Mouse (Mus musculus) kidney, embryonic 14.5 days (tissue): Measurements from ENCODE around the gene Diaph2. TPM values are rescaled to one million over a fixed set of nuclear protein-coding genes. Genes with fewer than 3 reads are reported as not detected.

Experiments used
- ATAC-seq: fragments of 200-750 bp; cut with Nextera tagmentation; 2 replicates; pipeline ENCODE4 v1.8.0; 2017; ENCODE audit warnings: moderate number of reproducible peaks, mild to moderate bottlenecking, moderate TSS enrichment, moderate library complexity; ENCODE audit not compliant: low FRiP score, low TSS enrichment
- H3K27ac ChIP-seq: fragments of 300-500 bp; sonication (generic); 2 replicates; pipeline ENCODE4 v1.5.1; 2014; ENCODE audit warnings: low read depth, mild to moderate bottlenecking, low read length, moderate library complexity, mixed read lengths
- H3K27me3 ChIP-seq: fragments of 300-500 bp; sonication (generic); 2 replicates; pipeline ENCODE4 v1.6.1; 2014; ENCODE audit warnings: mild to moderate bottlenecking, low read length; ENCODE audit not compliant: control insufficient read depth, insufficient read depth
- H3K36me3 ChIP-seq: fragments of 300-500 bp; sonication (generic); 2 replicates; pipeline ENCODE4 v1.6.1; 2014; ENCODE audit warnings: low read length, mixed read lengths; ENCODE audit not compliant: control insufficient read depth, insufficient read depth
- H3K4me1 ChIP-seq: fragments of 300-500 bp; sonication (generic); 2 replicates; pipeline ENCODE4 v1.6.1; 2014; ENCODE audit warnings: low read length, mixed read lengths; ENCODE audit not compliant: control insufficient read depth, insufficient read depth
- H3K4me2 ChIP-seq: fragments of 300-500 bp; sonication (generic); replicated peaks from 2 replicates; pipeline ENCODE4 v1.6.1; 2014; ENCODE audit warnings: low read depth, mild to moderate bottlenecking, low read length
- H3K4me3 ChIP-seq: fragments of 300-500 bp; sonication (generic); 2 replicates; pipeline ENCODE4 v1.5.1; 2014; ENCODE audit warnings: mild to moderate bottlenecking, low read length
- H3K9ac ChIP-seq: fragments of 300-500 bp; sonication (generic); 2 replicates; pipeline ENCODE4 v1.6.1; 2014; ENCODE audit warnings: low read depth, mild to moderate bottlenecking, low read length, moderate library complexity
- H3K9me3 ChIP-seq: fragments of 300-500 bp; sonication (generic); 2 replicates; pipeline ENCODE4 v1.6.1; 2016; ENCODE audit warnings: low read length; ENCODE audit not compliant: control insufficient read depth
- WGBS: fragments of 180-500 bp; shearing (Covaris S2); extraction: QIAGEN DNeasy Blood & Tissue Kit; methylation state at CpG from one replicate; pipeline ENCODE4 v1.1.7; 2014; 5-methylcytosine and 5-hydroxymethylcytosine counted together
- polyA plus RNA-seq: library from polyadenylated mRNA; unstranded; fragments of >200 nt; fragmentation: Nextera tagmentation; extraction: Ambion mirVana; gene quantifications from 2 replicates; pipeline ENCODE4 v1.2.1, GENCODE M21; 2014

Diaph2 gene
- polyA plus RNA-seq, 1 experiment from 2014 or later = 7.2 TPM

DNA sequence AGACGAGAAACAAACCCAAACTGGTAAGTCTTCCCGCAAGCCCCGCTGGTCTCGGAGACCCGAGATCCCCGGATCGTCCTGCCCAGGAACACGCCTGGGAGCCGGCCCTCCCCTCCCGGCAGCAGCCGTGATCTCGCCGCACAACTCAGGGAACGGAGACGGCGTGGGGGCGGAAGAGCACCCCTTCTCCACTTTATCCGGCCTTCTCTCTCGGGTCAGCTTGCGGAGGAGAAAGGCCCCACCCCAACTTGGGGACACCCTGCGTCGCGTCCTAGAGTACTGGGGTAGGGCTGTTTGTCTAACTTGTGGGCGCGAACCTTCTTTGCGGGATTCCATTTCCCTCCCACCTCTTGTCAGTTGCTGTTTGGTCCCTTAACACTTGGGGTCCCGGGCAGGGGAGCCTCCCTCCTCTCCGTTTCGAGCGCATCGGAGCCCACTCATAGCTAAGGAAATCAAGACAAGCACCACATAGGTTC is 590 bp downstream of the Diaph2 start:
- H3K4me2 ChIP-seq = peak overlapping the region; percentile 45
- peak overlapping the region; percentile 61 for H3K9ac ChIP-seq
- H3K4me3 ChIP-seq = peak overlapping the region; percentile 52
- no peaks in the 10 kb centered on the region for H3K36me3 ChIP-seq
- no peaks in the 10 kb centered on the region for H3K27me3 ChIP-seq
- peak; percentile 76 for ATAC-seq
- no peaks in the 10 kb centered on the region for H3K9me3 ChIP-seq
- H3K4me1 ChIP-seq = no peaks in the 10 kb centered on the region
- no peak overlapping the region for H3K27ac ChIP-seq
- WGBS = 30% methylated on average over 25 of the region's 31 CpGs

DNA sequence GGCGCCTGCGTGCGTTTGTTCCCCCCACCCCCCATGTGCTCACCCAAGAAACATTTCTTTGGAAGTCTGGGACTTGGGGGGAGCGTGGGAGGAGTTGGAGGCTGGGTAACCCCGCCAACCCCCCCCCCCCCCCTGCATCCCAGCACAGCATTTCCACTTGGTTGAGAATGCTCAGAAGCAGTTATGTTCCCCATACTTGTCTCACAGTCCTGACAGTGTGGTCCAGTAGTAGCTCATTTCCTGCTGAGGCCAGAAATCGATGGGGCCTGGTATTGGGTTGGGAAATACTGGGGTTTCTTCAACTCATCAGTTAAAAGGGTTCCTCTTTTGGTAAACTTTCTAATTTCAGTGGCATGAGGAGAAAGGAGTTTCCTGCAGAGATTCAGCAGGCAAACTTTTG is 1.1 kb downstream of the Diaph2 start:
- peak overlapping the region; percentile 45 for H3K4me2 ChIP-seq
- H3K9me3 ChIP-seq = no peaks in the 10 kb centered on the region
- H3K9ac ChIP-seq = peak overlapping the region; percentile 61; the same call in 1 of the 2 replicates
- no peaks in the 10 kb centered on the region for H3K27me3 ChIP-seq
- WGBS = 15% methylated on average over 5 of the region's 6 CpGs
- H3K36me3 ChIP-seq = no peaks in the 10 kb centered on the region
- peak overlapping the region; percentile 52 for H3K4me3 ChIP-seq
- no peaks in the 10 kb centered on the region for H3K4me1 ChIP-seq
- peak; percentile 12 for ATAC-seq
- H3K27ac ChIP-seq = no peak overlapping the region

DNA sequence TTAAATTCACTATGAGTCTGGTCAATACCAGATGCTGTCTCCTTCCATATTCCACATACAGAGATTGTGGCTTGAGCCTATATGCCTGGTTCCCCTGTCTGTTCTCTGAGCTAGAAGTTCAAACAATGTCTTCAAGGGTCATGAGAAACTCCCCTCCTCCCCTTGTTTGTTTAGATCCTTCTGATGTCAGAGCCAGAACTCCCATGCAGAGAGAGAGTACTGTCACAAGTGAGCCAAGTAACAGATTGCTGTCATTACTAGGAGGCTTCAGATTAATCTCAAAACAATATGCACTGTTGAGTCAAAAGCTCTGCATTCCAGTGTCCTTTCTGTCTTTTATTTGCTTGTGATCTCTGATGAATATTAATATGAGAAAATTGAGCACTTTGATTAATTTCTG is 7.1 kb downstream of the Diaph2 start:
- Histone ChIP-seq H3K36me3 (no peaks in the 10 kb centered on the region), H3K9ac (no peak overlapping the region), H3K4me2 (no peak overlapping the region), H3K9me3 (no peaks in the 10 kb centered on the region), H3K27ac (no peak overlapping the region), H3K4me1 (no peaks in the 10 kb centered on the region), H3K4me3 (no peak overlapping the region), H3K27me3 (no peaks in the 10 kb centered on the region)
- no peak for ATAC-seq

- no peak for ATAC-seq
- Histone ChIP-seq H3K4me3 (no peak overlapping the region), H3K9ac (no peak overlapping the region), H3K9me3 (no peaks in the 10 kb centered on the region), H3K4me1 (no peaks in the 10 kb centered on the region), H3K36me3 (no peaks in the 10 kb centered on the region), H3K27me3 (no peaks in the 10 kb centered on the region), H3K27ac (no peak overlapping the region), H3K4me2 (no peak overlapping the region)
- WGBS = 87% methylated on average over 2 of the region's 2 CpGs
Observed at GRCm38 (mm10) chrX:129762649-129763048, 13.1 kb downstream of the Diaph2 start.

GRCm38 (mm10) chrX:129765378-129765777 is 15.8 kb downstream of the Diaph2 start:
- H3K27ac ChIP-seq = no peak overlapping the region
- H3K36me3 ChIP-seq = no peaks in the 10 kb centered on the region
- ATAC-seq = no peak
- H3K9me3 ChIP-seq = no peaks in the 10 kb centered on the region
- no peaks in the 10 kb centered on the region for H3K4me1 ChIP-seq
- WGBS = 73% methylated on average over 2 of the region's 2 CpGs
- H3K4me3 ChIP-seq = no peak overlapping the region
- H3K4me2 ChIP-seq = no peak overlapping the region
- no peaks in the 10 kb centered on the region for H3K27me3 ChIP-seq
- H3K9ac ChIP-seq = no peak overlapping the region

DNA sequence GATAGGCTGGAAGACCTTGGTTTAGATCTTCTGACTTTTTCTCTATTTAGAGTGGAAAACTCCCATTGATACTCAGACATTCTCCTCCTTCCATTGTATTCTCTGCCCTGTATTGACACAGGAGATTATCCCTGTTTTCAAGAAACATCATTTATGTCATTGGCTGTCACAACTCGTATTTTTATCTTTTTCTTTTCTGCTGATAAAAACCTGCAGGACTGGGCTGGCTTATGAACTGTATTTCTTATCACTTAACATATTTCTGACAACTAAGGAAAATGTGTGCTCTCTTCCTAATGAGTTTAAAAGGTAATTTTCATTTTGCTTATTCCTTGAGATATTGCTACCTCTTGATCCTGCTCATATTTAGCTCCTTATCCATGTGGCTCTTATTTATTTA is 17.3 kb downstream of the Diaph2 start:
- Histone ChIP-seq H3K4me2 (no peak overlapping the region), H3K4me1 (no peaks in the 10 kb centered on the region), H3K9me3 (no peaks in the 10 kb centered on the region), H3K27ac (no peak overlapping the region), H3K36me3 (no peaks in the 10 kb centered on the region), H3K9ac (no peak overlapping the region), H3K27me3 (no peaks in the 10 kb centered on the region), H3K4me3 (no peak overlapping the region)
- WGBS = 63% methylated on average over 1 of the region's 1 CpGs
- ATAC-seq = no peak

DNA sequence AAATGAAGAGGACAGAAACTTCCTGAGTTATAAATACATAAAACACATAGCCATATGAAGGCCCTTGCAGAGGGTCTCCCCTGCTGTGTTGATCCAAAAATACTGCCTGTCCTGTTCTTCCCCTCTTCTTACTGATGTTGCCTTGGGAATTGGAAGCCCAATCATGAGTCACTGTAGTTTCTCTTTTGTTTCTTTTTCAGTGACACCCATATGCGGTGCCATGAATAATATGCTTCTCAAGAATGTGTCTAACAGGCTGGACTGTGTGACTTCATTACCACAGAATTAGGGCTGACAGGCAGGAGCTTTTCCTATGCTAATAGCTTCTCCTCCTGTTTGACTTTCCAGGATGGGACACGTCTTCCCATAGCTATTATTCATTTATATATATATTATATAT is 21.1 kb downstream of the Diaph2 start:
- no peak for ATAC-seq
- H3K27ac ChIP-seq = no peak overlapping the region
- no peak overlapping the region for H3K4me3 ChIP-seq
- no peaks in the 10 kb centered on the region for H3K9me3 ChIP-seq
- WGBS = 69% methylated on average over 2 of the region's 2 CpGs
- no peak overlapping the region for H3K9ac ChIP-seq
- no peaks in the 10 kb centered on the region for H3K4me1 ChIP-seq
- H3K27me3 ChIP-seq = no peaks in the 10 kb centered on the region
- H3K4me2 ChIP-seq = no peak overlapping the region
- no peaks in the 10 kb centered on the region for H3K36me3 ChIP-seq

GRCm38 (mm10) chrX:129773556-129774255 is 24.2 kb downstream of the Diaph2 start:
- no peaks in the 10 kb centered on the region for H3K4me1 ChIP-seq
- ATAC-seq = no peak
- H3K36me3 ChIP-seq = no peaks in the 10 kb centered on the region
- H3K27ac ChIP-seq = no peak overlapping the region
- no peak overlapping the region for H3K9ac ChIP-seq
- 78% methylated on average over 11 of the region's 11 CpGs for WGBS
- H3K27me3 ChIP-seq = no peaks in the 10 kb centered on the region
- no peak overlapping the region for H3K4me2 ChIP-seq
- H3K9me3 ChIP-seq = no peaks in the 10 kb centered on the region
- no peak overlapping the region for H3K4me3 ChIP-seq

DNA sequence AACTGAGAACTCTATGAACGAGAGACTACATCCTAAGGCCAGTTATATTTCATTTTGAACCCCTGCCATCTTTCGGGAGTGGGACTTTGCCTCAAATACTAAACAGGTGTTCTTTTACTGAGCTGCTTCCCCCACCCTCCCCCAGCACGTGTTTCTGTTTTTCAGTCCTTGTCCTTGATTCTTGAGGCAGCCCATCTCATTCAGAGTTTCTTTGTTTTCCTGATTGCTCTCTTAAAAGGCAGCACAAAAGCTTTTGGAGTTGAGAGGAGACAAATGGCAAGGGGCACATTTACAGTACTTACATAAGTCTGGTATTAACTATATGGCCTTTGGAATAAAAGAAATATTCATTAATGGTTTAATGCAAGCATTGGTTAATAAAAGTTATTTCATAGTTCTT is 24.9 kb downstream of the Diaph2 start:
- Histone ChIP-seq H3K4me2 (no peak overlapping the region), H3K9ac (no peak overlapping the region), H3K27me3 (no peaks in the 10 kb centered on the region), H3K27ac (no peak overlapping the region), H3K4me1 (no peaks in the 10 kb centered on the region), H3K4me3 (no peak overlapping the region), H3K36me3 (no peaks in the 10 kb centered on the region), H3K9me3 (no peaks in the 10 kb centered on the region)
- WGBS = 56% methylated on average over 3 of the region's 3 CpGs
- no peak for ATAC-seq
